Mouse (Mus musculus): ENCODE results near the gene Epha4. TPM values are rescaled to one million over a fixed set of nuclear protein-coding genes. Genes with fewer than 3 reads are reported as not detected.

The Epha4 gene
- total and polyA plus RNA-seq, 2 experiments from 2014 or later: 26.6 to 66.6 TPM

- H3K9me3 ChIP-seq (ENCODE audit: low read length): no peaks in the 10 kb centered on the region
- H3K4me1 ChIP-seq (ENCODE audit: insufficient read depth, low read length): no peaks in the 10 kb centered on the region
- no peak overlapping the region for H3K4me3 ChIP-seq (ENCODE audit: low read depth, low read length)
- 55% methylated on average over 4 of the region's 4 CpGs for WGBS
- TF ChIP-seq CTCF (IDR thresholded peaks at IDR 0.05): no peak
- no peaks in the 10 kb centered on the region for H3K27me3 ChIP-seq (ENCODE audit: insufficient read depth, low read length)
- DNase-seq (ENCODE audit: low spot score): no peak
- ATAC-seq (ENCODE audit: low FRiP score): no peak
- H3K4me2 ChIP-seq (ENCODE audit: low read depth, low read length, poor library complexity, severe bottlenecking): no peak overlapping the region
- no peak overlapping the region for H3K9ac ChIP-seq (replicated peaks; ENCODE audit: low read length, poor library complexity, severe bottlenecking)
- H3K36me3 ChIP-seq (ENCODE audit: insufficient read depth, low read length): no peaks in the 10 kb centered on the region
- H3K27ac ChIP-seq (ENCODE audit: low read depth, low read length): no peak overlapping the region
Measured at GRCm38 (mm10) chr1:77416872-77417271, 98.0 kb downstream of the Epha4 start.

GRCm38 (mm10) chr1:77412871-77413669 is 101.8 kb downstream of the Epha4 start:
- no peaks in the 10 kb centered on the region for H3K36me3 ChIP-seq (ENCODE audit: insufficient read depth, low read length)
- H3K4me1 ChIP-seq (ENCODE audit: insufficient read depth, low read length): no peaks in the 10 kb centered on the region
- no peak overlapping the region for H3K9ac ChIP-seq (replicated peaks; ENCODE audit: low read length, poor library complexity, severe bottlenecking)
- ATAC-seq (ENCODE audit: low FRiP score) (no peak), DNase-seq (ENCODE audit: low spot score) (no peak)
- no peak for TF ChIP-seq CTCF (IDR thresholded peaks at IDR 0.05)
- H3K4me2 ChIP-seq (ENCODE audit: low read depth, low read length, poor library complexity, severe bottlenecking): no peak overlapping the region
- no peaks in the 10 kb centered on the region for H3K27me3 ChIP-seq (ENCODE audit: insufficient read depth, low read length)
- H3K9me3 ChIP-seq (ENCODE audit: low read length): no peaks in the 10 kb centered on the region
- H3K27ac ChIP-seq (ENCODE audit: low read depth, low read length): no peak overlapping the region
- H3K4me3 ChIP-seq (ENCODE audit: low read depth, low read length): no peak overlapping the region
- 36% methylated on average over 9 of the region's 9 CpGs for WGBS

GRCm38 (mm10) chr1:77412285-77412684 is 102.6 kb downstream of the Epha4 start:
- DNase-seq (ENCODE audit: low spot score): peak; percentile 56
- Histone ChIP-seq H3K27ac (ENCODE audit: low read depth, low read length) (no peak overlapping the region), H3K36me3 (ENCODE audit: insufficient read depth, low read length) (no peaks in the 10 kb centered on the region), H3K27me3 (ENCODE audit: insufficient read depth, low read length) (no peaks in the 10 kb centered on the region), H3K9me3 (ENCODE audit: low read length) (no peaks in the 10 kb centered on the region), H3K4me3 (ENCODE audit: low read depth, low read length) (no peak overlapping the region), H3K4me2 (ENCODE audit: low read depth, low read length, poor library complexity, severe bottlenecking) (no peak overlapping the region), H3K4me1 (ENCODE audit: insufficient read depth, low read length) (no peaks in the 10 kb centered on the region), H3K9ac (replicated peaks; ENCODE audit: low read length, poor library complexity, severe bottlenecking) (no peak overlapping the region)
- ATAC-seq (ENCODE audit: low FRiP score): no peak
- 77% methylated on average over 13 of the region's 13 CpGs for WGBS
- TF ChIP-seq CTCF (IDR thresholded peaks at IDR 0.05): no peak

GRCm38 (mm10) chr1:77411222-77411621 is 103.7 kb downstream of the Epha4 start:
- Histone ChIP-seq H3K9ac (replicated peaks; ENCODE audit: low read length, poor library complexity, severe bottlenecking) (no peak overlapping the region), H3K27me3 (ENCODE audit: insufficient read depth, low read length) (no peaks in the 10 kb centered on the region), H3K27ac (ENCODE audit: low read depth, low read length) (no peak overlapping the region), H3K36me3 (ENCODE audit: insufficient read depth, low read length) (no peaks in the 10 kb centered on the region), H3K4me1 (ENCODE audit: insufficient read depth, low read length) (no peaks in the 10 kb centered on the region), H3K4me3 (ENCODE audit: low read depth, low read length) (no peak overlapping the region), H3K9me3 (ENCODE audit: low read length) (no peaks in the 10 kb centered on the region), H3K4me2 (ENCODE audit: low read depth, low read length, poor library complexity, severe bottlenecking) (no peak overlapping the region)
- DNase-seq (ENCODE audit: low spot score): no peak
- ATAC-seq (ENCODE audit: low FRiP score): no peak
- 91% methylated on average over 4 of the region's 4 CpGs for WGBS
- TF ChIP-seq CTCF (IDR thresholded peaks at IDR 0.05): no peak

GRCm38 (mm10) chr1:77410716-77411115 is 104.2 kb downstream of the Epha4 start:
- no peaks in the 10 kb centered on the region for H3K9me3 ChIP-seq (ENCODE audit: low read length)
- H3K27ac ChIP-seq (ENCODE audit: low read depth, low read length): no peak overlapping the region
- H3K4me1 ChIP-seq (ENCODE audit: insufficient read depth, low read length): no peaks in the 10 kb centered on the region
- no peaks in the 10 kb centered on the region for H3K36me3 ChIP-seq (ENCODE audit: insufficient read depth, low read length)
- no peak overlapping the region for H3K4me3 ChIP-seq (ENCODE audit: low read depth, low read length)
- no peak overlapping the region for H3K9ac ChIP-seq (replicated peaks; ENCODE audit: low read length, poor library complexity, severe bottlenecking)
- no peak for ATAC-seq (ENCODE audit: low FRiP score)
- peak; percentile 24 for DNase-seq (ENCODE audit: low spot score)
- no peak for TF ChIP-seq CTCF (IDR thresholded peaks at IDR 0.05)
- 81% methylated on average over 2 of the region's 2 CpGs for WGBS
- no peaks in the 10 kb centered on the region for H3K27me3 ChIP-seq (ENCODE audit: insufficient read depth, low read length)
- no peak overlapping the region for H3K4me2 ChIP-seq (ENCODE audit: low read depth, low read length, poor library complexity, severe bottlenecking)

- Histone ChIP-seq H3K27ac (ENCODE audit: low read depth, low read length) (no peak overlapping the region), H3K4me1 (ENCODE audit: insufficient read depth, low read length) (no peaks in the 10 kb centered on the region), H3K36me3 (ENCODE audit: insufficient read depth, low read length) (no peaks in the 10 kb centered on the region), H3K27me3 (ENCODE audit: insufficient read depth, low read length) (no peaks in the 10 kb centered on the region), H3K4me3 (ENCODE audit: low read depth, low read length) (no peak overlapping the region), H3K9me3 (ENCODE audit: low read length) (no peaks in the 10 kb centered on the region), H3K4me2 (ENCODE audit: low read depth, low read length, poor library complexity, severe bottlenecking) (no peak overlapping the region), H3K9ac (replicated peaks; ENCODE audit: low read length, poor library complexity, severe bottlenecking) (no peak overlapping the region)
- 61% methylated on average over 3 of the region's 3 CpGs for WGBS
- ATAC-seq (ENCODE audit: low FRiP score) (no peak), DNase-seq (ENCODE audit: low spot score) (peak; percentile 41)
- TF ChIP-seq CTCF (IDR thresholded peaks at IDR 0.05): no peak
Measured at GRCm38 (mm10) chr1:77410153-77410552, 104.7 kb downstream of the Epha4 start.

All from midbrain, postnatal 0 days (tissue).